Mouse (Mus musculus): ENCODE measurements around the gene Cd300a.

DNA sequence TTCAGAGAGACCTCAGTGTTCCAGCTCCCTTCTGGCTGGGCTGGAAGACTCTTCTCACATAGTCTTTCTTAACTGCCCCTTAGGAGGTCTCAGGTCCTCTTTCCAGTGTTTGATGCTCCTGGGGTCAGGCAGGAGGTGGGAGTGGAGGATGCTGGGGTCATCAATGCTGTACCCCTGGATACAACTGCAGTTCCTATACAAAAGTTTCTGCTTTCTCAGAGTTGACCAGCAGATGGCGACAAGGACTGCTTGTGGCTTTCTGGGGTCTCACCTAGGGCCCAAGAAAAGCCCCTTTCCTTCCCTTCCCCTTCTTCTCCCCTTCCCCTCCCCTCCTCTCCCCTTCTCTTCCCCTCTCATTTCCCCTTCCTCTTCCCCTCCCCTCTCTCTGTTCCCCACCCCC lies 9.3 kb upstream of the Cd300a start:
- TF ChIP-seq CTCF (IDR thresholded peaks at IDR 0.05; ENCODE audit: low read depth), result peak; percentile 73
- TF ChIP-seq EP300 (IDR thresholded peaks at IDR 0.05; ENCODE audit: low read depth), result no peak
